Mouse (Mus musculus) gastrocnemius, postnatal 14 days (tissue): Measurements from ENCODE around the gene Traf3ip1. TPM values are rescaled to one million over a fixed set of nuclear protein-coding genes. Genes with fewer than 3 reads are reported as not detected.

Experiments used
- DNase-seq: peaks from one replicate; pipeline ENCODE4 v3.0.0; 2021; ENCODE audit warnings: mixed read lengths
- intact Hi-C: fragments of 180-260 bp; cut with DNase I; formaldehyde crosslinking; loops from one replicate; pipeline ENCODE4 v1.15.1; 2025; ENCODE audit warnings: low total_unique reads
- long read RNA-seq, 2 experiments: library from polyadenylated mRNA; stranded (forward); transcript quantifications; one replicate each; pipeline ENCODE4 v2.0.0; 2021
- total RNA-seq, 2 experiments: library from RNA; stranded (reverse); gene quantifications; 2 replicates each; pipeline ENCODE4 v1.2.3; 2021

The Traf3ip1 gene
- total RNA-seq = 1 to 10 TPM; 3.2 to 3.3 TPM
- long read RNA-seq, experiment 1, partial matches to known transcripts = 1 of 1 reads
- long read RNA-seq, experiment 1, other reads (novel, unspliced or antisense) = 0 of 1 reads
- long read RNA-seq, experiment 2 = 0 reads

DNA sequence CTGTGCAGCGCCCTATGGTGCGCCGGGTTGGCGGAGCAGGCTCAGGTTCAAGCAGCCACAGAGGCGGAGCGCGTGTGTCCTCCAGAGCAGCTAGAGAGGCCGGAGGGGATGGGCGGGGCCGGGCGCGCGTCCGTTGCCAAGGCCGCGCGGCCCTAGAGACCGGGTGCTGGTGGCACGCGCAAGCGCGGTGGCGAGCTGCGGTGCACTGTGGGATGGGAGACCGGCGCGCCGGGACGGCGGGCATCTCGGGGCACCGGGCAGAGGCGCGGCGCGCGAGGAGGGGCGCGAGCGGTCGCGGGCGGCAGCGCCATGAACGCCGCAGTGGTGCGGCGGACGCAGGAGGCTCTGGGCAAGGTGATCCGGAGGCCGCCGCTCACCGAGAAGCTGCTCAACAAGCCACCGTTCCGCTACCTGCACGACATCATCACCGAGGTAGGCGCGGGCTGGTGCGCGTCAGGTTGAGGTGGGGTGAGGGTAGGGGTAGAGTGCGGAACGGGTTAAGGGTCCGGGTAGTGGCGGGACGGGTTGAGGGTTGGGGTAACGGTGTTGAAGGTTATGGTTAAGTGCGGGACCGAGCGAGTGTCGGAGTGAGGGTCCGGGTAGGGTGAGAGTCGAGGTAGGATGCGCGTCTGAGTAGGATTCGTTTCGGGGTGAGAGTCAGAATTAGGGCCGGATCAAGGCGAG lies at the start of gene Traf3ip1:
Gene Traf3ip1 (plus strand): TSS at position 191 of the 684 bp plus-strand sequence.
- peak; percentile 94 for DNase-seq
- intact Hi-C loops = no loop called here

DNA sequence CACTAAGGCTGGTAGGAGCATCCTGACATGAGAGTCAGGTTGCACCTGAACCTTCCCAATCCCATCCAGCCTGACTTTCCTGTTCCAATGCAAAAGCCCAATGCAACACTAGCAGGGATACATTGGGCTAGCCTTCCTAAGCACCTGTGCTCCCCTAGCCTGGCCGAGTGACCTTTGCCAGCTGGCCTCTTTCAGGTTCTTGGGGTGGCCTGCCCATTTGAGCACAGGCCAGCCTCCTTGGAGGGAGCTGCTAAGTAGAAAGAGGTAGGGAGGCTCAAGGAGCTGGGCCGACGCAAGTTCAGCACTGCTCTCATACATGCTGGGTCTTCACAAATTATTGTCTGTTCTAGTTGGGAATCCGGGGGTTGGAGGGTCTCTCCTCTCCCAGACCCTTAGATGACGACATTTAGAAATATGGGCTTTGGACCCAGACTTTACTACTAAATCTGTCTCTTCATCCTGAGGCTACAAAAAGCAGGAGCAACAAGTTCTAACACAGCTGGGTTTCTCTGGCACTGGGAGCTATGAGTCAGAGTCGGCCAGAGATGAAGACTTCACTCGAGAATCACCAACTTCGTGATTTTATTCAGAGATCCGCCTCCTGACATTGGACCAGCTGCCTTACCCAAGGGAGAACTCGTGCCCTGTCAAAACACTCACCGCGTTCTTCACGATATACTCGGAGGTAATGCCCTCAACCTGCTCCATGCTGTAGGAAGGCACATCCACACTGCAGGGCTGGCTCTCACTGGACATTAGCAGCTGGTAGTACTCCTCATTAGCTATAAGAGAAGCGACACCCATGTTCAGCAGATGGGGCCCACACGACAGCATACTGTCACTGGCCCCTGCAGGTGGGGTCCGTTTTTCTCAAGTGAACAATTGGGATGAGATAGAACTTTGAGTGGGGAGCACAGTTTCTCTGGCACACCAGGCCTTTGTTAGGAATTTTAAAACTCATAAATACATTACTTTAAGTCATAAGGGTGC lies 49.3 kb upstream of the Traf3ip1 start:
- no peak for DNase-seq
- intact Hi-C loops = no loop called here

DNA sequence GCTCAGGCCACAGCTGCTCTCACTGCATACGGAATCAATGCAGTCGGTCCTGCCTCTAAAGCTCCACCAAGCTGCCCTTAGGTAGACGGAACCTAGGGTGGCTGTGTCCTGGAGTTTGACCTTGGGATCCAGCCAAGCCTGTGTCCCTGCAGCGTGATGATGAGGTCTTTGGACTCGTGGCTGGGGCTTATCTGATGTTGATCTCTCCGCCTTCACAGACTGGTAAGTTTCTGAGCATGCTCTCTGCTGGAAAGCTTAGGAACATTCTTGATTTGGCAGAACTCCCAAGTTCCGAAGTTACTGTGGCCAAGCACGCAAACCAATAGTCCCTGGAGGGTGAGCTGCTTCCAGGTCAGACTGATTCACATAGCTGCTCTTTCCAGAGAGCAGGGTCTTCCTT lies 48.4 kb upstream of the Traf3ip1 start:
- intact Hi-C loops = no loop called here
- DNase-seq = peak; percentile 58

DNA sequence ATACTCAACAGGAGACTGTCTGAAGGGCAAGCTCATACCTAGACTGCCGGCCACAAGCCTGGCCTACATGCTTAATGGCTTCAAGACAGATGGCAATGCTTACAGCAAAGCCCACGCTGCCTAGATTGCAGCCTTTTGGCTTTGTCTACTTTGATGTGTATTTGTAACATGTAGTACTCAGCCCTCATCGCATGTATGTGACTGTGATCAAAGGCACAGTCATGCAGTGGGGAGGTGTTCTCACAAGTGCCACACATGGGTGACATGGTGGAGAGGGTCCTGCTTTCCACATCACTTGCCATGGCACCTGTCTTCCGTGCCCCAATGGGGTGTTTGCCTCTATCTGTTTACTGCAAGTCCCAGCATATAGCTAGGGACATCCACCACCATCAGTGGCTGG lies 47.9 kb upstream of the Traf3ip1 start:
- intact Hi-C loops = no loop called here
- DNase-seq = no peak

DNA sequence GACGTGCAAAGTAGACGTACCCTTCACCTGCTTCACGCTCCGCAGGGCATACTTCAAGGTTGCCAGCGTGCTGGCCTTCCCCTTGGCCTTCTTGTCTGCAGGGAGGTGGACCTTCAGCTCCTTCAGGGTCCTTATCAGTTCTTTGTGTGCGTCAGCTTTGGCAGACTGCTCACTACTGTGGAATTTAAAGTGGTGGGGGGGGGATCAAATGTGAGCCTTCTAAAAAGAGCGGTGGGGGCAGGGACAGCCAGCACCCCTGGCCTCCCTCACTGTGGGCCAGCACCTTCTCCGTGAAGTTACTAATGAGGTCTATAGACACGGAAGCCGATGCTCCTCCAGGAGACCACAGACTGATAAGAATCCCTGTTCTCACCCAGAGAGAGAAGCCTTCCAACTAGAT lies 45.8 kb upstream of the Traf3ip1 start:
- intact Hi-C loops = no loop called here
- DNase-seq = no peak

DNA sequence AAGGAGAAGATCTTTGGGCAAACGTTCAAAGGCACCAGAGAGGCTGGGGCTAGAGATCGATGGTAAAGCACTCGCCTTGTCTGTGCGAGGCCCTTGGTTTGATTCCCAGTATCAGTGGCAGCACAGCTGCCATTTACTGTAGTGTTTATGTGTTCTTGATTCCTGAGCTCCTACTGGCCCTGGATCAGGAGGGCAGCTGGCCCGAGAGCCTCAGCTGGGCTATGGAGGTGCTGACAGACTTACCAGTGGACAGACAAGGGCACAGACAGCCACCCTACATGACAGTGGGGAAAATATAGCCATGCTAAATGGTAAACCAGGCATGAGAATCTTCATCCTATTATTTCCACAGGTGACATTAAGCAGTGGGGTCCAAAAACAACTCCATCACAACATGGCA lies 43.6 kb upstream of the Traf3ip1 start:
- peak; percentile 63 for DNase-seq

DNA sequence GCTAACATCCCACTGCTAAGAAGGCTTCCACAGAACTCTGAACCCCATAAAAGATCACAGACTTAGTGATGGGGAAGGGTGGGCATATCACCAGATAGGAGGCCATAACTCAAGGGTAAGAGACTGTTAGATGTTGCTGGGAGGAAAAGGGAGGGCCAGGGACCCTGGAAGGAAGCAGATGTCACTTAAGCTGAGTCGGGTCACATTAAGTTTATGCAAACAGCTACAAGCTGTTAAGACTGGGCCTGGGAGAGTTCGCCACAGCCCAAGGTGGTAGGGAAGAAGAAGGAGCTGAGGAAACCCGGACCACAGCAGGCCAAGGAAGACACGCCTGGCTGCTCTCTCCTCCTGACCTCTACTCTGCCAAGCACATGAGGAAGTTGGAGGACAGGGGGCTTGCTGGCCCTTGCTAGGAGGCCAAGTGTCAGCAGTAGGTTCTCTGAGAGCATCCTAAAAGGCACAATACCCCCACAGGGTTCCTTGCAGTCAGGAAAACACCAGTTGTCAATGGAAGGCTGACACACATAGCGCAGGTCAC lies 42.8 kb upstream of the Traf3ip1 start:
- intact Hi-C loops = no loop called here
- no peak for DNase-seq

More for the DNA sequence above, 43.6 kb upstream of the Traf3ip1 start:
- intact Hi-C loops = no loop called here

DNA sequence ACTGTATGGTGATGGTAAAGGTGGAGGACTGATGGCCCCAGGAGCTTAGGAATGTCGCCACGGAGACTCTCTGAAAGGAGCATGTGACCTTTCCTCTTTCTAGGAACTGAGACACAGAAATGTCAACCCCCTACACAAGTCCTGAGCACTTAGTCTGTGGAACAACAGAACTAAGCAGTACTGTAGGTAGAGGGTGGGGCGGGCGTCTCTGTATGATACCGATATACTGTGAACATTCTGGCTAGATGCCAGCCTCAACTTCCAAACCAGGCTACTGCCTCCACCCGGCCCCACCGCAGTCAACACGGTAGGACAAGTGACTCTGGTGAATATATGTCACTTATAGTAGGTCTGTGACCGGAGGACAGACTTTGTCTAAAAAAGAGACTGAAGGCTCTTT lies 40.5 kb upstream of the Traf3ip1 start:
- intact Hi-C loops = no loop called here
- no peak for DNase-seq

DNA sequence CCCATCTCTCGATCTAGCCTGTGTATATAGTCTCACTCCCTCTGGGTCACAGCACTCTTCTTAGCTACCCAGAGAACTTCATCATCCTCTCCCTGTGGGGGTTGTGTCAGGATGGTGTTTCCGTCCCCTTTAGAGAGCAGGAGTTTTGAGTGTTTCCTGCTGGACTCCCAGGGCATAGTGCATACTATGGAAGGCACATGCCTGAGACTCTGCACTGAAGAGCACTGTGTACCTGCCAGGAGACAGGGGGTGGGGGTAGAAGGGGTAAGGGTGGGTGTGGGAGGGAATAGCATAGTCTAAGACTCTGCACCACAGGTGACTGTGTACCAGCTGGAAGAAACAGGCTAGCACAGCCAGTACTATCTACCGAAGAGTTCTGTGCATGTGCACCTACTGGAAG lies 40.1 kb upstream of the Traf3ip1 start:
- no peak for DNase-seq

DNA sequence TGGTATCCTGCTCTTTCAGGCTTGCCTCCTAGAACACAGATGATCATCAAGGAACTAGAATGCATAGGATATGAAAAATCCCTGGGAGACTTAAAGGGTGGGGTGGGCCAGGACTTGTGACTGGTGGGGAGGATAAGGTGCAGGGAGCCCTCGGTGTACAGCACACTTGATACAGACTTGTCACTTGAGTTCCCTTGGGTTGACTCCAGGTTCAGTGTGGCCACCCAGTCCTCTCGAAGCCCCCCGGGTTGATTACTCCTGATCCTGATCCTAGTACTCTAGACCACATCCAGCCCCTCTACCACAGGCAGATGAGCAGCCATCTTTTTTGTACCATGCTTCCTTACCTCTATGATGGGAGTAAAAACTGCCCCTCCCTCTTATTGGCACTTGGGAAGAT lies 39.5 kb upstream of the Traf3ip1 start:
- intact Hi-C loops = no loop called here
- DNase-seq = no peak

More for the DNA sequence above, 40.1 kb upstream of the Traf3ip1 start:
- intact Hi-C loops = no loop called here

DNA sequence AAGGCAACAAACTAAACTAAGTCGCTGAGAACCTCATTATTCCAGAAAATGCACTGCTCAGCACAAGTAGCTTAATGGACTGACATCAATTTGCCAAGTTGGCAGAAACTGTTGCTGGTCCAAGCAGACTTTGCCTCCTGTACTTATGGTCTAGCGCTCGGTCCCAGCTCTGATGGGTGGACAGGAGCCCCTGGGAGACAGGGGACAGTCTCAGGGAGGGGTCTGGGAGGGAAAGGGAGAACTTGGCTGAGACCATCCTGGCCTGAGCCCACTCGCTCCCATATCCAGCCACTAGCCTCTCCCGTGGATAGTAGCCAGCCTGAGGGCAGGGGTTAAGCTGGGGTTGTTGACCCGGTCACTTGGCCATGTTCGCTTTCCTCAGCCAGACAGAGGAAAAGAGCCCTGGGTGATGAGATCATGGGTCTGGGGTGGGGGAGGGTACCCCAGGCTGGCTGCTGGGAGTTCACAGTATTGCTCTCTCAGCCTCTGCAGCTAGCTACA lies 38.7 kb upstream of the Traf3ip1 start:
- intact Hi-C loops = no loop called here
- peak; percentile 64 for DNase-seq

DNA sequence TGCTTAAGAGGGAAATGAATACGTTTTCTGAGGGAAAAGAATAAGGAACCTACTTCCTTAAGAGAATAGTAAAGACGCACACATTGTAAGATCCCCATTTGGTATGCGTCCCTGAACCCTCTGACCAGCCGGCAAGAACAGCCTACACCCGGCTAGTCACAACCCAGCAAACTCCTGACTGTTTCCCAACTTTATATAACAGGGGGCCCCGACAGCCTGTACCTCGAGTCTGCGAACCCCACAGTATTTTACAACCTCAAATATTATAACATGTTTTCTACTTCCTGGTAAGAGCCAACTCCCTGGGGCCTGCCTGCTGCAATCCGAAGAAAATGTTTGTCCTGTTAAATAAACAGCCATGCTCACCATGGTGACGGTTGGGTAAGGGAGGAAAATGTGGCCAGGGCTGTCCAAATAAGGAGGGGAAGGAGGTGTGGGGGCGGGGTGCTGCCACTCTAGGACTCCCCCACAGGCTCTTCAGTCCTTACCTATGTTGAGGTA lies 38.1 kb upstream of the Traf3ip1 start:
- intact Hi-C loops = no loop called here
- DNase-seq = peak; percentile 57

DNA sequence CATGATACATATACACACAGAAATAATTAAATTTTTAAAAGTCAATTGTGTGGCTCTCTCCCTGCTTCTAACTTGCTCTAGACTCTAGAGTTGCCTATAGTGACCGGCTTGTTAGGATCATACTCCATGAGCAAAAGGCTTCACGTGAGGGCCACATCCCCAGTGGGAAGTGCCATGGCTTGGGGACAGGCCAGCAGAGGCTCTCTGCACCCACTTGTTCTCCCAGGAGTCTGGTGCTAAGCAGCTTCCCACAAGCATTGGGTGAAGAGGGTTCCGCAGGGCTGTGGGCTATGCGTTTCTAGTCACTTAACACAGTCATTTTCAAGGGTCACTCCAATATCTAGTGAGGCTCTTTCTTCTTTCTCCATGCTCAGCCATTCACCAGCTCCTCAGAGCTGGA lies 37.3 kb upstream of the Traf3ip1 start:
- intact Hi-C loops = no loop called here
- no peak for DNase-seq

DNA sequence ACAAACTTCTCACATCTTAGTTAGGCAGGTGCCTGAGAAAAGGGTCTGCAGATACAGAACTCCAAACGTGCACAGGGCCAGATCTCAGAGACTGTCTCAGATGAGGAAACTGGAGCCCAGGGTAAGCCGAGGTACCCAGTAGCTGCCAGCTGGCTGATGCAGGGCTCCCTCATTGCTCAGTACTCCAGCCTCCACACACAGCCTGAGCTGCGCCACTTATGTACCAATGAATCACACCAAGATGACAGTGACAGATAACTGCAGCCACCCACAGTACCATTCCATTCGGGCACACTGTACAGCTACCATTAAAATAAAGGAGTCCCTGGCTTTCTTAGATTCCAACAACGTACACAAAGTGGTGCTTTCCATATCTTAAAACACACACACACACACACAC lies 36.7 kb upstream of the Traf3ip1 start:
- intact Hi-C loops = no loop called here
- no peak for DNase-seq

DNA sequence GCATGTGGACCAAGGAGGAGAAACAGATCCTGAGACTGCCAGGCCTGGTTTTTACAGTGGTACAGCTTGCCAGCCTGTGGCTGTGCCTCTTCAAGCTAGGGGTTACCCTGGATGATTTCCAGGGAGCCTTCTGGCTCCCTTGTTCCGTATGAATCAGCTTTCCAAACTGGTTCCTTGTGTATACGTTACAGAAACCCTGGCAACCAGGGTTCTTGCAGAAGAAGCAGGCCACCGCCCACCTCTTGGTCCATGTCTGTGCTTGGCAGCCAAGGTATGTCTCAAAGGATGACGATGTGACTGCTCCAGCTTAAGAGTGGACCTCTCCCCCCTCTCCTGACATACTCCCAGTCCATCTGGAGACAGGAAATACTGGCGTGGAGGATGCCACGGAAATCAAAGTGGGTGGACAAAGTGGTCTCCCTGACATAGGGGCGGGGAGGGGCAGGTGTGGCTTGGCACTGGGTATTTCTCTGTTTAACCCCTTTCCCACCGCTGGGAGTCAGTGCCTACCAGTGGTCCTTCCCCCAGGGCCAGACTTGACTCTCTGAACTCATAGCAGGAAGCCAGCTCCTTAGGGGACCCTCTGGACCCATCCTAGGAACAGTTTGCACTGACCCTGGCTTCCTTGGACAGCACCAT lies 36.1 kb upstream of the Traf3ip1 start:
- intact Hi-C loops = no loop called here
- DNase-seq = no peak

DNA sequence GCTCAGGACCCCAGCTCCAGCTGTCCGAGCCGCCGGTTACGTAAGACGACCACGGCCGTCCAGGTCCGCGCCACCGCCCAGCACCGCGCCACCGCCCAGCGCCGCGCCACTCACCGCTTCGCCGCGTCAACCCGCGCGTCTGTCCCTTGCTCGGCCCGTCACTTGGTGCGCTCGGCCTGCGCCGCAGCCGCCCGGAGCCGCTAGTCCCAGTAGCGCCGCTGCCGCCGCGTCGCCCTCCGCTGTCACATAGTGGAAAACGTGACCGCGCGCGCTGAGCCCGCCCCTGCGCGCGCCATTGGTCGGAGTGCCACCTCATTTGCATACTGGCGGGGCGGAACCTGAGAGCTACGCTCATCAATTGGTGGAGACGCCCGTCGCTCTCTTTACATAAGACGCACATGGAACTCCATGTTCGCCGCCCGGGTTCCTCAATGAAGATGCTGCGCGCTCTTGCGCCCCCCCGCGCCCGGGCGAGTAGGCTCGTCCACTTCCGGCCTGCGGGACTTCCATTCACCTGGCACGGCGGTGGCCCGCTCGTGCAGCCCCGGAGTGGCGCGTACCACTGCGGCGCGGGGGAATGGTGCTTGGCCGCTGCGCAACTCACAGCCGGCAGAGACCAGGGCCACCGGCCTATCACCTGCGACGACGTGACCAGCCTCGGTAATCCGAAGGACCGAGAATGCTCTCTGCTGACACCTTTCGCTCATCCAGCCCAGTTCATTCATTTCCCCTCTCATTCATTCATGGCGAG lies 35.2 kb upstream of the Traf3ip1 start, which contains the start of gene Per2:
Gene Per2 (minus strand): TSS at position 266 of the 751 bp plus-strand sequence.
- DNase-seq = peak; percentile 97
- intact Hi-C loops = no loop called here

DNA sequence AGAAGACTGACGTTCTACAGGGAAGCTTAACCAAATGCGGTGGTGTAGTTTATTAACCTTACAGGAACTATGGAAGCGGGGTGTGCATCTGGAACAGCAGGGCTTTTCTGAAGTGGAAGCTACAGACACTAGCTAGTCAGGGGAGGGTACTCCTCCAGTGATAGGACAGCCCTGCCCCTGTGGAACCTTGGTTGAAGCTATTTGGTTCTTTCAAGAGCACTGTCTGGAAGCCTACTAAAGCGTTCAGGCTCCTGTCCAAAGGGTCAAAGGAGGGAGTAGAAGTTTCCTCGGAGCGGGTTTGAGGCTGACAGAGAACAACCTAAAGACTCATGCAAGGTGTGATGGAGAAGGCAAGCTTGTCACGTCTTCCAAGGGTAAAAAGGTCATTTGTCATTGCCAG lies 34.4 kb upstream of the Traf3ip1 start:
- intact Hi-C loops = no loop called here

DNA sequence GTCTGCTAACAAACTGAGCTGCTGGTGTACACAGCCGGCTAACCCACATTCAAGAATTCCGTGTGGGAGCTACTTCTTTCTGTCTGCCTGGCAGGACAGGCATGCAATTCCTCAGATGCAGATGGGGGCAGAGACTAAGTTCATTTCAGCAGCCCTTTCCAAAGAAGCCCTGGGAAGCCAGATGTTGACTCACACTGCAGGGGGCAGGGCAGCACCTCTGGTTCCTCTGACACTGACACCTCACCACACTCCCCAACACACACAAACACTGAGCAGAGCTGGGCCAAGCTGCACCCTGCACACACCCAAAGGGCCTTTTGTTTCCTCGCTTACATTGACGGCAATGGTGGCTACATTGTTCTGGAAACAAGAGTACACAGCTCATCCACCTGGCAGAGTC lies 33.9 kb upstream of the Traf3ip1 start:
- intact Hi-C loops = no loop called here
- no peak for DNase-seq

More for the DNA sequence above, 34.4 kb upstream of the Traf3ip1 start:
- no peak for DNase-seq
